Mouse (Mus musculus) brain, embryonic 14.5 days (tissue): ENCODE data around the gene Mtch1.

Source experiments
- CTCF ChIP-seq: fragments of 200-500 bp; IDR thresholded peaks from 2 replicates; pipeline ENCODE4 v1.5.1; 2012; ENCODE audit warnings: inconsistent platforms, mild to moderate bottlenecking, moderate library complexity, borderline replicate concordance; ENCODE audit not compliant: insufficient read depth, insufficient read length; ENCODE audit errors: extremely low read depth
- POLR2A ChIP-seq: fragments of 200-500 bp; IDR thresholded peaks from 2 replicates; pipeline ENCODE4 v1.6.1; 2012; ENCODE audit warnings: mild to moderate bottlenecking, inconsistent platforms, borderline replicate concordance; ENCODE audit not compliant: poor library complexity, insufficient read depth, insufficient read length, severe bottlenecking; ENCODE audit errors: extremely low read depth

DNA sequence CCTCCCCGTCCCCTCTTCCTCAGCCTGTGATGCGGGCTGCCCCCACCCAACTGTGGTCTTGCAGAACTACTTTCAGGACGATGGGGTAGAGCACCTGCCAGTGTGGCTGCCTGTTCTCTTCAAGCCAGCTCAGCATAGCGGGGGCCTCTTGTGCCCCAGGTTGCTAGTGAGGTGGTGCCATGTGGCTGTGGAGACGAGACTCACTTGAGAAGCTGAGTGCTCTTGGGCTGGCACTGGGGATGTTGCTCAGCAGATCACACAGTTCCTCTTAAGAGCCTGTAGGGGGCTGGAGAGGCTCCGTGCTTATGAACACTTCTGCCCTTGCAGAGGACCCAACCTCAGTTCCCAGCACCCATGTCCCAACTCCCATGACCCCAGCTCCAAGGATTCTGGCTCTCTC lies 49.9 kb downstream of the Mtch1 start:
- TF ChIP-seq CTCF (peak; percentile 12; the same call in 1 of the 2 replicates), POLR2A (no peak)
